Mouse (Mus musculus): ENCODE measurements around the gene Pik3r6. TPM values are rescaled to one million over a fixed set of nuclear protein-coding genes. Genes with fewer than 3 reads are reported as not detected.

Pik3r6 gene
- polyA plus RNA-seq, 1 experiment from 2014 or later: 0.79 TPM

- no peak for ATAC-seq (ENCODE audit: low read depth)
- 86% methylated on average over 5 of the region's 5 CpGs for WGBS
- no peaks in the 10 kb centered on the region for H3K4me1 ChIP-seq (ENCODE audit: control insufficient read depth, insufficient read depth, low read length)
Observed at GRCm38 (mm10) chr11:68570861-68571260, 68.0 kb downstream of the Pik3r6 start.

GRCm38 (mm10) chr11:68577076-68577475 is 74.3 kb downstream of the Pik3r6 start:
- H3K4me1 ChIP-seq (ENCODE audit: control insufficient read depth, insufficient read depth, low read length): no peaks in the 10 kb centered on the region; the same call in 1 of the 2 replicates
- WGBS: 90% methylated on average over 1 of the region's 1 CpGs
- H3K36me3 ChIP-seq (ENCODE audit: control insufficient read depth, insufficient read depth, low read length): no peaks in the 10 kb centered on the region
- no peak overlapping the region for H3K4me3 ChIP-seq (ENCODE audit: low read depth, low read length)
- no peak overlapping the region for H3K9ac ChIP-seq (replicated peaks; ENCODE audit: low read depth, low read length)
- no peaks in the 10 kb centered on the region for H3K27me3 ChIP-seq (ENCODE audit: control insufficient read depth, insufficient read depth, low read length)
- no peaks in the 10 kb centered on the region for H3K9me3 ChIP-seq (ENCODE audit: control insufficient read depth, low read length)
- H3K4me2 ChIP-seq (ENCODE audit: low read depth, low read length): no peak overlapping the region
- no peak for ATAC-seq (ENCODE audit: low read depth)
- H3K27ac ChIP-seq (ENCODE audit: low read depth, low read length): no peak overlapping the region

More at GRCm38 (mm10) chr11:68570861-68571260, 68.0 kb downstream of the Pik3r6 start:
- H3K4me3 ChIP-seq (ENCODE audit: low read depth, low read length): no peak overlapping the region
- H3K27ac ChIP-seq (ENCODE audit: low read depth, low read length): no peak overlapping the region
- no peak overlapping the region for H3K4me2 ChIP-seq (ENCODE audit: low read depth, low read length)
- H3K9me3 ChIP-seq (ENCODE audit: control insufficient read depth, low read length): no peaks in the 10 kb centered on the region
- H3K9ac ChIP-seq (replicated peaks; ENCODE audit: low read depth, low read length): no peak overlapping the region
- H3K27me3 ChIP-seq (ENCODE audit: control insufficient read depth, insufficient read depth, low read length): no peaks in the 10 kb centered on the region
- H3K36me3 ChIP-seq (ENCODE audit: control insufficient read depth, insufficient read depth, low read length): no peaks in the 10 kb centered on the region

GRCm38 (mm10) chr11:68579462-68579881 is 76.7 kb downstream of the Pik3r6 start:
- no peaks in the 10 kb centered on the region; the same call in 1 of the 2 replicates for H3K4me1 ChIP-seq (ENCODE audit: control insufficient read depth, insufficient read depth, low read length)
- 25% methylated on average over 9 of the region's 9 CpGs for WGBS
- H3K27me3 ChIP-seq (ENCODE audit: control insufficient read depth, insufficient read depth, low read length): no peaks in the 10 kb centered on the region
- H3K4me3 ChIP-seq (ENCODE audit: low read depth, low read length): no peak overlapping the region
- ATAC-seq (ENCODE audit: low read depth): peak; percentile 56; the same call in 1 of the 2 replicates
- H3K9me3 ChIP-seq (ENCODE audit: control insufficient read depth, low read length): no peaks in the 10 kb centered on the region
- H3K4me2 ChIP-seq (ENCODE audit: low read depth, low read length): no peak overlapping the region
- H3K9ac ChIP-seq (replicated peaks; ENCODE audit: low read depth, low read length): no peak overlapping the region
- H3K27ac ChIP-seq (ENCODE audit: low read depth, low read length): peak overlapping the region; percentile 52
- H3K36me3 ChIP-seq (ENCODE audit: control insufficient read depth, insufficient read depth, low read length): no peaks in the 10 kb centered on the region

- Histone ChIP-seq H3K4me2 (ENCODE audit: low read depth, low read length) (no peak overlapping the region), H3K27ac (ENCODE audit: low read depth, low read length) (no peak overlapping the region), H3K4me3 (ENCODE audit: low read depth, low read length) (no peak overlapping the region), H3K9me3 (ENCODE audit: control insufficient read depth, low read length) (no peaks in the 10 kb centered on the region), H3K9ac (replicated peaks; ENCODE audit: low read depth, low read length) (no peak overlapping the region), H3K36me3 (ENCODE audit: control insufficient read depth, insufficient read depth, low read length) (no peaks in the 10 kb centered on the region), H3K27me3 (ENCODE audit: control insufficient read depth, insufficient read depth, low read length) (no peaks in the 10 kb centered on the region), H3K4me1 (ENCODE audit: control insufficient read depth, insufficient read depth, low read length) (no peaks in the 10 kb centered on the region; the same call in 1 of the 2 replicates)
- 48% methylated on average over 6 of the region's 6 CpGs for WGBS
- no peak for ATAC-seq (ENCODE audit: low read depth)
Observed at GRCm38 (mm10) chr11:68580566-68580965, 77.7 kb downstream of the Pik3r6 start.

- no peak overlapping the region for H3K27ac ChIP-seq (ENCODE audit: low read depth, low read length)
- no peaks in the 10 kb centered on the region for H3K36me3 ChIP-seq (ENCODE audit: control insufficient read depth, insufficient read depth, low read length)
- no peaks in the 10 kb centered on the region for H3K27me3 ChIP-seq (ENCODE audit: control insufficient read depth, insufficient read depth, low read length)
- no peak overlapping the region for H3K4me2 ChIP-seq (ENCODE audit: low read depth, low read length)
- 74% methylated on average over 13 of the region's 13 CpGs for WGBS
- H3K4me3 ChIP-seq (ENCODE audit: low read depth, low read length): no peak overlapping the region
- ATAC-seq (ENCODE audit: low read depth): no peak
- no peak overlapping the region for H3K9ac ChIP-seq (replicated peaks; ENCODE audit: low read depth, low read length)
- no peaks in the 10 kb centered on the region; the same call in 1 of the 2 replicates for H3K4me1 ChIP-seq (ENCODE audit: control insufficient read depth, insufficient read depth, low read length)
- no peaks in the 10 kb centered on the region for H3K9me3 ChIP-seq (ENCODE audit: control insufficient read depth, low read length)
Observed at GRCm38 (mm10) chr11:68583225-68583624, 80.4 kb downstream of the Pik3r6 start.

GRCm38 (mm10) chr11:68583906-68584480 is 81.2 kb downstream of the Pik3r6 start:
- H3K27ac ChIP-seq (ENCODE audit: low read depth, low read length): no peak overlapping the region
- no peaks in the 10 kb centered on the region for H3K27me3 ChIP-seq (ENCODE audit: control insufficient read depth, insufficient read depth, low read length)
- no peak overlapping the region for H3K4me3 ChIP-seq (ENCODE audit: low read depth, low read length)
- H3K4me1 ChIP-seq (ENCODE audit: control insufficient read depth, insufficient read depth, low read length): no peaks in the 10 kb centered on the region; the same call in 1 of the 2 replicates
- WGBS: 78% methylated on average over 8 of the region's 8 CpGs
- H3K36me3 ChIP-seq (ENCODE audit: control insufficient read depth, insufficient read depth, low read length): no peaks in the 10 kb centered on the region
- H3K9me3 ChIP-seq (ENCODE audit: control insufficient read depth, low read length): no peaks in the 10 kb centered on the region
- no peak overlapping the region for H3K4me2 ChIP-seq (ENCODE audit: low read depth, low read length)
- no peak overlapping the region for H3K9ac ChIP-seq (replicated peaks; ENCODE audit: low read depth, low read length)
- ATAC-seq (ENCODE audit: low read depth): no peak

GRCm38 (mm10) chr11:68585890-68586289 is 83.1 kb downstream of the Pik3r6 start:
- no peak overlapping the region for H3K4me2 ChIP-seq (ENCODE audit: low read depth, low read length)
- 16% methylated on average over 3 of the region's 3 CpGs for WGBS

GRCm38 (mm10) chr11:68586721-68587120 is 83.9 kb downstream of the Pik3r6 start, which contains the start of gene Ccdc42:
Ccdc42 (plus strand) TSS chr11:68587021.
- no peaks in the 10 kb centered on the region for H3K4me1 ChIP-seq (ENCODE audit: control insufficient read depth, insufficient read depth, low read length)
- no peak for ATAC-seq (ENCODE audit: low read depth)
- H3K9ac ChIP-seq (replicated peaks; ENCODE audit: low read depth, low read length): no peak within 1 kb of the TSS
- H3K9me3 ChIP-seq (ENCODE audit: control insufficient read depth, low read length): no peaks in the 10 kb centered on the region
- no peak within 1 kb of the TSS for H3K4me3 ChIP-seq (ENCODE audit: low read depth, low read length)
- H3K4me2 ChIP-seq (ENCODE audit: low read depth, low read length): no peak within 1 kb of the TSS
- no peaks in the 10 kb centered on the region for H3K36me3 ChIP-seq (ENCODE audit: control insufficient read depth, insufficient read depth, low read length)
- H3K27ac ChIP-seq (ENCODE audit: low read depth, low read length): no peak within 1 kb of the TSS
- WGBS: 70% methylated on average over 5 of the region's 5 CpGs
- H3K27me3 ChIP-seq (ENCODE audit: control insufficient read depth, insufficient read depth, low read length): no peaks in the 10 kb centered on the region

More at GRCm38 (mm10) chr11:68585890-68586289, 83.1 kb downstream of the Pik3r6 start:
- no peak overlapping the region for H3K27ac ChIP-seq (ENCODE audit: low read depth, low read length)
- no peaks in the 10 kb centered on the region for H3K9me3 ChIP-seq (ENCODE audit: control insufficient read depth, low read length)
- no peaks in the 10 kb centered on the region for H3K36me3 ChIP-seq (ENCODE audit: control insufficient read depth, insufficient read depth, low read length)
- no peak overlapping the region for H3K4me3 ChIP-seq (ENCODE audit: low read depth, low read length)
- H3K4me1 ChIP-seq (ENCODE audit: control insufficient read depth, insufficient read depth, low read length): no peaks in the 10 kb centered on the region
- H3K27me3 ChIP-seq (ENCODE audit: control insufficient read depth, insufficient read depth, low read length): no peaks in the 10 kb centered on the region
- H3K9ac ChIP-seq (replicated peaks; ENCODE audit: low read depth, low read length): no peak overlapping the region
- no peak for ATAC-seq (ENCODE audit: low read depth)

GRCm38 (mm10) chr11:68589055-68589809 is 86.4 kb downstream of the Pik3r6 start:
- H3K4me2 ChIP-seq (ENCODE audit: low read depth, low read length): no peak overlapping the region
- 71% methylated on average over 8 of the region's 8 CpGs for WGBS
- H3K27me3 ChIP-seq (ENCODE audit: control insufficient read depth, insufficient read depth, low read length): no peaks in the 10 kb centered on the region
- no peaks in the 10 kb centered on the region for H3K9me3 ChIP-seq (ENCODE audit: control insufficient read depth, low read length)
- H3K27ac ChIP-seq (ENCODE audit: low read depth, low read length): no peak overlapping the region
- no peaks in the 10 kb centered on the region for H3K4me1 ChIP-seq (ENCODE audit: control insufficient read depth, insufficient read depth, low read length)
- no peak overlapping the region for H3K4me3 ChIP-seq (ENCODE audit: low read depth, low read length)
- ATAC-seq (ENCODE audit: low read depth): no peak
- no peaks in the 10 kb centered on the region for H3K36me3 ChIP-seq (ENCODE audit: control insufficient read depth, insufficient read depth, low read length)
- no peak overlapping the region for H3K9ac ChIP-seq (replicated peaks; ENCODE audit: low read depth, low read length)
